Mouse (Mus musculus) cerebellum, postnatal 10 days (tissue): ENCODE data around the gene Gpsm1.
A peak's percentile ranks its signal among the peaks of the same experiment; 100 is the strongest.
"Not testable (repeated sequence)": the region's sequence is repeated elsewhere in the genome, so short reads cannot be mapped to it uniquely, and the experiment has no call there.

Source experiments
- DNase-seq, 2 experiments: peaks; one replicate each; pipeline ENCODE4 v3.0.0; 2021; ENCODE audit warnings: mixed read lengths in 2 of 2

Gpsm1 gene

GRCm38 (mm10) chr2:26380871-26381270 is 65.6 kb downstream of the Gpsm1 start:
- not testable (repeated sequence) for DNase-seq

GRCm38 (mm10) chr2:26387713-26388112 is 72.4 kb downstream of the Gpsm1 start:
- DNase-seq = no peak

- DNase-seq = peak in 1 of 2 experiments; percentile 55
Observed at GRCm38 (mm10) chr2:26388682-26389153, 73.4 kb downstream of the Gpsm1 start.

DNA sequence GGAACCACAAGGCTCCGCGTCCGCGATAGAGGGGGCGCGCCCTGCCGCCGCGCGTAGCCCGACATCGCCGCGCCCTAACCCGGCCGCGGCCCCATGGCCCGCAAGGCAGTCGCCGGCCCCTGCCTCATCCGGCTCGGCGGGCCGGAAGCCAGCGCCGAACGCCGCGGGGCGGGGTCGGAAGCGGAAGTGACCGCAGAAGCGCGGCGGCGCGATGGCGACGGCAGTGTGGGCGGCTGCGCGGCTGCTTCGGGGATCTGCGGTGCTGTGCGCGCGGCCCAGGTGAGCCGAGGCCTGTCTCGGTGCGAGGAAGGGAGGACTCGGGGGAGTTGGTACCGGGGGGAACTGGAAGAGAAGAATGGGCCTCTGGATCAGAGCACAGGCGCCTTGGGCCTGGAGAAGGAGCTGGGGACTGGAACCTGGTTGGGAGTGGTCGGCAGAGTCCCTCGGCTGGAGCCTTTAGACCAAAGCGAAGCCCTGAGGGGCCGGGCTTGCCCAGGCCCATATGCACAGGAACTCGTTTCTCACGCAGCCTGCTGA is 73.9 kb downstream of the Gpsm1 start, which contains the start of the genes Entr1 and Pmpca:
Gene Entr1, minus strand, starts transcription at position 163 of the 537 bp plus-strand sequence.
Gene Pmpca, plus strand, starts transcription at position 186 of the 537 bp plus-strand sequence.
- peak; percentile 95 to 96 for DNase-seq

GRCm38 (mm10) chr2:26390954-26391353 is 75.6 kb downstream of the Gpsm1 start:
- no peak for DNase-seq

GRCm38 (mm10) chr2:26391617-26392016 is 76.3 kb downstream of the Gpsm1 start:
- no peak for DNase-seq
